Mouse (Mus musculus): ENCODE results near the gene Osr1. TPM values are rescaled to one million over a fixed set of nuclear protein-coding genes. Genes with fewer than 3 reads are reported as not detected.

The Osr1 gene
- 0.12 and 0.27 TPM in 2 replicates for polyA plus RNA-seq (2015; fragmentation: Nextera tagmentation; extraction: Ambion mirVana)

GRCm38 (mm10) chr12:9569971-9570370 lies at the start of gene Osr1:
Gene Osr1, plus strand, starts transcription at chr12:9570116.
- peak; percentile 68 for TF ChIP-seq CTCF (IDR thresholded peaks at IDR 0.05; ENCODE audit: low read depth)
- no peak for TF ChIP-seq EP300 (IDR thresholded peaks at IDR 0.05; ENCODE audit: low read depth)
- WGBS (ENCODE audit: insufficient replicate concordance), result 1% methylated on average over 15 of the region's 15 CpGs
- Histone ChIP-seq H3K4me3 (ENCODE audit: low read depth, low read length) (peak within 1 kb of the TSS; percentile 52), H3K4me1 (ENCODE audit: insufficient read depth) (peaks cover 3% of the 10 kb centered on the region; the same call in 1 of the 2 replicates), H3K4me2 (ENCODE audit: low read depth, low read length) (peak within 1 kb of the TSS; percentile 73), H3K9me3 (ENCODE audit: low read length) (no peaks in the 10 kb centered on the region), H3K27ac (ENCODE audit: low read depth) (no peak within 1 kb of the TSS), H3K36me3 (replicated peaks; ENCODE audit: insufficient read depth, low read length) (no peaks in the 10 kb centered on the region), H3K27me3 (ENCODE audit: insufficient read depth, low read length) (peaks cover 49% of the 10 kb centered on the region), H3K9ac (replicated peaks) (no peak within 1 kb of the TSS)
- no peak for ATAC-seq
- DNase-seq, result peak; percentile 66

GRCm38 (mm10) chr12:9550328-9550727 lies 19.6 kb upstream of the Osr1 start:
- TF ChIP-seq CTCF (IDR thresholded peaks at IDR 0.05; ENCODE audit: low read depth) (no peak), EP300 (IDR thresholded peaks at IDR 0.05; ENCODE audit: low read depth) (no peak)
- Histone ChIP-seq H3K4me1 (ENCODE audit: insufficient read depth) (no peaks in the 10 kb centered on the region), H3K4me2 (ENCODE audit: low read depth, low read length) (no peak overlapping the region), H3K27me3 (ENCODE audit: insufficient read depth, low read length) (no peaks in the 10 kb centered on the region), H3K27ac (ENCODE audit: low read depth) (no peak overlapping the region), H3K9ac (replicated peaks) (no peak overlapping the region), H3K4me3 (ENCODE audit: low read depth, low read length) (no peak overlapping the region), H3K9me3 (ENCODE audit: low read length) (no peaks in the 10 kb centered on the region), H3K36me3 (replicated peaks; ENCODE audit: insufficient read depth, low read length) (no peaks in the 10 kb centered on the region)
- ATAC-seq, result no peak
- DNase-seq, result no peak
- WGBS (ENCODE audit: insufficient replicate concordance), result 66% methylated on average over 2 of the region's 2 CpGs

DNA sequence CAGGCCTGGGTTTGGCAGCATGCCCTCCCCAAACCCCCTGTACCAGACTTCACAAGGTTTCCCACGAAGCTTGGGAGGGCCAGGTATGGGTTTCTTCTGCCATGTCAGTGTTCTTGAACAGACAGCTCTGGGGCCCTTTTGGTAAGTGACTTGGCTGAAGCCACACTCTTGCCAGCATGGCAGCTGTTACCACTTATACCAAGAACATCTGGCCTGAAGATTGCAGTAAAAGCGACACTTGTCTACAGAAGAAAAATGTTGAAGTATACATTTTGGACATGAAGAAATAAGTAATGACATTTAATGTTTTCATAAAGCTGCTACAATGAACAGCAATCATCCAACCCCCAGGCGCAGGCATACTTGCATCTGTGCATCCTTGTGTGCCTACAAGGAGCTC lies 5.0 kb upstream of the Osr1 start:
- H3K4me2 ChIP-seq (ENCODE audit: low read depth, low read length), result no peak overlapping the region
- WGBS (ENCODE audit: insufficient replicate concordance), result 63% methylated on average over 3 of the region's 3 CpGs
- no peaks in the 10 kb centered on the region for H3K36me3 ChIP-seq (replicated peaks; ENCODE audit: insufficient read depth, low read length)
- H3K4me3 ChIP-seq (ENCODE audit: low read depth, low read length), result no peak overlapping the region
- H3K9ac ChIP-seq (replicated peaks), result no peak overlapping the region
- no peaks in the 10 kb centered on the region for H3K9me3 ChIP-seq (ENCODE audit: low read length)
- ATAC-seq (no peak), DNase-seq (no peak)
- H3K4me1 ChIP-seq (ENCODE audit: insufficient read depth), result no peaks in the 10 kb centered on the region
- H3K27ac ChIP-seq (ENCODE audit: low read depth), result no peak overlapping the region
- H3K27me3 ChIP-seq (ENCODE audit: insufficient read depth, low read length), result peaks cover 4% of the 10 kb centered on the region; the same call in 1 of the 2 replicates
- TF ChIP-seq CTCF (IDR thresholded peaks at IDR 0.05; ENCODE audit: low read depth) (no peak), EP300 (IDR thresholded peaks at IDR 0.05; ENCODE audit: low read depth) (no peak)

DNA sequence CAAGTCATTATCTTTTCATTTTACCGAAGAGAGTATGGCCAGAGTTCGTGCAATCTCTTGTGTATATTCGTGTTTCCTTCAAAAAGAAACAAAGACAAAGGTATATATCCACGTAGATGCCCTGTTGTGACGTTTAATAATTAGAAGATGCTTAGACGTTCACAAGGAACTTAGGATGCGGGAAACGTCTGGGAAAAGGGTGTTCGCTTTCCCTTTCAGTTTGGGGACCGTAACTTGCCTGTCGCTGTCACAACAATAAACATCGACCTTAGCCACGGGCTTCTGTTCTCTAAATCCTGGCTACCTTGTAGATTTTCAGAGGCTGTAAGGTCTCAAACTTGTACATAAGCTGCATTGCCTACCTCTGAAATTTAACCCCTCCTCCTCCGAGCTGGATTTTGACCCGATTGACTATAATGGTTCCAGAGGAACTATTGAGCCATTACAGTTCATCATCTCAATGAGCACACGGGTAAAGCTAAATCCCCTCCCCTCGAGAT lies 630 bp downstream of the Osr1 start:
- no peak for ATAC-seq
- no peak overlapping the region for H3K9ac ChIP-seq (replicated peaks)

DNA sequence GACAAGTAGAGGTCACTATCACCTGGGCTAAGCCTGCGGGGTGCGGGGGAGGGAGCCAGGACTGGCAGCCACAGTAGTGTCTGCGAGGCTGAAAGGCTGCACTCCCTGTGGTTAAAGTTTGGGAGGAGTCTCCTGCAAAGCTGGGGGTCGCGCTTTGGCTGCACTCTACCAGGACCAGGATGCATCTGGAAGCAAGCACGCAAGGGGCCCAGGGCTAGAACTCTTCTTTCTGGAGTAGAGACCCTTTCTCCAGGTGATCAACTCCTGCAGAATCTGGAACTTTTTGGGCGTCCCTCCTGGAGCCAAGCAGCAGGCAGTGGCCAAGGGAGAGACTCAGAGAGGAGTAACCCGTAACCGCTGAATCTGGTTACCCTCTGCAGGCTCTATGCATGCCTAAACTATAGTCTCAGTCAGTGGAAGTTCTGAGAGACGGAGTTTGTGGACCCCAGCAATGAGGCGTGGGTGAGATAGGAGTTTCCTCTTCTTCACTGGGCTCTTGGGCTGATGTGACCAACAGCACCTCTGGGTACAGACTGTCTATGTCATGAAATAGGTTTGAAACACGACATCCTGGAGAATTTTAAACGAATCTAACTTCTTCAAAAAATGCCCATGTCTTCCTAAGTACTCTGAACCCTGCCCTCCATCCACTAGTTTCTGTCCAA lies 1.5 kb downstream of the Osr1 start:
- H3K4me3 ChIP-seq (ENCODE audit: low read depth, low read length), result no peak overlapping the region
- no peaks in the 10 kb centered on the region for H3K9me3 ChIP-seq (ENCODE audit: low read length)
- WGBS (ENCODE audit: insufficient replicate concordance), result 6% methylated on average over 13 of the region's 13 CpGs
- TF ChIP-seq EP300 (IDR thresholded peaks at IDR 0.05; ENCODE audit: low read depth) (no peak), CTCF (IDR thresholded peaks at IDR 0.05; ENCODE audit: low read depth) (no peak)
- no peak overlapping the region; the same call in 1 of the 2 replicates for H3K4me2 ChIP-seq (ENCODE audit: low read depth, low read length)
- peaks cover 3% of the 10 kb centered on the region; the same call in 1 of the 2 replicates for H3K4me1 ChIP-seq (ENCODE audit: insufficient read depth)
- H3K36me3 ChIP-seq (replicated peaks; ENCODE audit: insufficient read depth, low read length), result no peaks in the 10 kb centered on the region
- no peak overlapping the region for H3K9ac ChIP-seq (replicated peaks)
- no peak overlapping the region for H3K27ac ChIP-seq (ENCODE audit: low read depth)
- ATAC-seq, result no peak
- peaks cover 63% of the 10 kb centered on the region for H3K27me3 ChIP-seq (ENCODE audit: insufficient read depth, low read length)
- no peak for DNase-seq

More for the DNA sequence above, 630 bp downstream of the Osr1 start:
- peak overlapping the region; percentile 52 for H3K4me3 ChIP-seq (ENCODE audit: low read depth, low read length)
- H3K27ac ChIP-seq (ENCODE audit: low read depth), result no peak overlapping the region
- H3K36me3 ChIP-seq (replicated peaks; ENCODE audit: insufficient read depth, low read length), result no peaks in the 10 kb centered on the region
- no peak for TF ChIP-seq CTCF (IDR thresholded peaks at IDR 0.05; ENCODE audit: low read depth)
- TF ChIP-seq EP300 (IDR thresholded peaks at IDR 0.05; ENCODE audit: low read depth), result no peak
- peak overlapping the region; percentile 73 for H3K4me2 ChIP-seq (ENCODE audit: low read depth, low read length)
- H3K4me1 ChIP-seq (ENCODE audit: insufficient read depth), result peaks cover 3% of the 10 kb centered on the region; the same call in 1 of the 2 replicates
- no peak for DNase-seq
- H3K9me3 ChIP-seq (ENCODE audit: low read length), result no peaks in the 10 kb centered on the region
- H3K27me3 ChIP-seq (ENCODE audit: insufficient read depth, low read length), result peaks cover 54% of the 10 kb centered on the region
- WGBS (ENCODE audit: insufficient replicate concordance), result under 1% methylated on average over 17 of the region's 17 CpGs

GRCm38 (mm10) chr12:9572022-9572421 lies 2.1 kb downstream of the Osr1 start:
- 27% methylated on average over 4 of the region's 4 CpGs for WGBS (ENCODE audit: insufficient replicate concordance)
- Histone ChIP-seq H3K4me1 (ENCODE audit: insufficient read depth) (peaks cover 3% of the 10 kb centered on the region; the same call in 1 of the 2 replicates), H3K9me3 (ENCODE audit: low read length) (no peaks in the 10 kb centered on the region), H3K36me3 (replicated peaks; ENCODE audit: insufficient read depth, low read length) (no peaks in the 10 kb centered on the region), H3K9ac (replicated peaks) (no peak overlapping the region), H3K4me3 (ENCODE audit: low read depth, low read length) (no peak overlapping the region), H3K27me3 (ENCODE audit: insufficient read depth, low read length) (peaks cover 69% of the 10 kb centered on the region), H3K4me2 (ENCODE audit: low read depth, low read length) (no peak overlapping the region), H3K27ac (ENCODE audit: low read depth) (no peak overlapping the region)
- TF ChIP-seq EP300 (IDR thresholded peaks at IDR 0.05; ENCODE audit: low read depth) (no peak), CTCF (IDR thresholded peaks at IDR 0.05; ENCODE audit: low read depth) (no peak)
- DNase-seq (no peak), ATAC-seq (no peak)
